Mouse (Mus musculus) ES-Bruce4 (cell line): ENCODE measurements at regions not wholly inside any gene's neighbourhood (a gene's known extent, or its start where the extent isn't known, plus 50 kb on each side); places are given as distances from the start of the nearest gene placed in this dataset.

Source experiments
- H3K27ac ChIP-seq: 2 replicates; pipeline ENCODE4 v1.5.1; 2012; ENCODE audit warnings: low read length, inconsistent platforms; ENCODE audit not compliant: insufficient read depth
- H3K27me3 ChIP-seq: 2 replicates; pipeline ENCODE4 v1.6.1; 2012; ENCODE audit warnings: mild to moderate bottlenecking, low read length, inconsistent platforms; ENCODE audit not compliant: control insufficient read depth, poor library complexity, insufficient read depth, severe bottlenecking
- H3K36me3 ChIP-seq: 2 replicates; pipeline ENCODE4 v1.6.1; 2012; ENCODE audit warnings: inconsistent platforms, mild to moderate bottlenecking, low read length, moderate library complexity; ENCODE audit not compliant: control insufficient read depth, poor library complexity, insufficient read depth, severe bottlenecking
- H3K4me1 ChIP-seq: one replicate; pipeline ENCODE4 v1.8.1; 2011; ENCODE audit warnings: low read length; ENCODE audit not compliant: control insufficient read depth, insufficient read depth
- H3K4me3 ChIP-seq: 2 replicates; pipeline ENCODE4 v1.5.1; 2011; ENCODE audit warnings: low read depth, mild to moderate bottlenecking, low read length
- H3K9ac ChIP-seq: 2 replicates; pipeline ENCODE4 v1.6.1; 2012; ENCODE audit warnings: low read depth, mild to moderate bottlenecking, inconsistent platforms; ENCODE audit not compliant: poor library complexity, severe bottlenecking
- H3K9me3 ChIP-seq: replicated peaks from 2 replicates; pipeline ENCODE4 v1.6.1; 2012; ENCODE audit warnings: mild to moderate bottlenecking, low read length, inconsistent platforms; ENCODE audit not compliant: control insufficient read depth, poor library complexity, insufficient read depth, severe bottlenecking
- CTCF ChIP-seq: IDR thresholded peaks from one replicate; pipeline ENCODE4 v1.8.1; 2011; ENCODE audit warnings: low read depth, low read length
- EP300 ChIP-seq: IDR thresholded peaks from 2 replicates; pipeline ENCODE4 v1.6.1; 2011; ENCODE audit warnings: low read depth, low read length; ENCODE audit not compliant: insufficient read depth
- POLR2A ChIP-seq: IDR thresholded peaks from one replicate; pipeline ENCODE4 v1.8.1; 2011; ENCODE audit warnings: low read length; ENCODE audit not compliant: insufficient read depth

DNA sequence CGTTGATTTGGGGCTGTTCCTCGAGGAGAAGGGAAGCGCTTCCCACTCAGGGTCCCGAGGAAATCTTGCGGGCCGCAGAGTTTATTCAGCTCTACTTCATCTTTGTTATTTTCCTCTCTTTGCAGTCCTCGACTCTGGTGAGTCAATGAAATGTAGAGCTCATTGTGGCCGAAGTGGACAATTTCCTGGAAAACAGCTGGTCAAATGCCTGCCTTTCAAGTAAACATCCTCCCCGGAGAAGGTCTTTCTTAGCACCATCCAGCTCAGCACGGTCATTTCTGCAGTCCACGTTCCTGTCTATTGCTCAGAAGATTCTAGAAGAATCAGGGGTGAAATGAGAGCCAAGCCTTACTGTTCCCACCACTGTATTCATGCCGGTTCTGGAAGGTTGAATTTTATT is 133.0 kb downstream of the Bcas1 start:
- Histone ChIP-seq H3K4me3 (no peak overlapping the region), H3K9ac (no peak overlapping the region), H3K27me3 (no peaks in the 10 kb centered on the region), H3K9me3 (no peaks in the 10 kb centered on the region), H3K27ac (no peak overlapping the region), H3K4me1 (peaks cover 3% of the 10 kb centered on the region), H3K36me3 (no peaks in the 10 kb centered on the region)
- TF ChIP-seq EP300: no peak
- TF ChIP-seq POLR2A: no peak
- no peak for TF ChIP-seq CTCF

DNA sequence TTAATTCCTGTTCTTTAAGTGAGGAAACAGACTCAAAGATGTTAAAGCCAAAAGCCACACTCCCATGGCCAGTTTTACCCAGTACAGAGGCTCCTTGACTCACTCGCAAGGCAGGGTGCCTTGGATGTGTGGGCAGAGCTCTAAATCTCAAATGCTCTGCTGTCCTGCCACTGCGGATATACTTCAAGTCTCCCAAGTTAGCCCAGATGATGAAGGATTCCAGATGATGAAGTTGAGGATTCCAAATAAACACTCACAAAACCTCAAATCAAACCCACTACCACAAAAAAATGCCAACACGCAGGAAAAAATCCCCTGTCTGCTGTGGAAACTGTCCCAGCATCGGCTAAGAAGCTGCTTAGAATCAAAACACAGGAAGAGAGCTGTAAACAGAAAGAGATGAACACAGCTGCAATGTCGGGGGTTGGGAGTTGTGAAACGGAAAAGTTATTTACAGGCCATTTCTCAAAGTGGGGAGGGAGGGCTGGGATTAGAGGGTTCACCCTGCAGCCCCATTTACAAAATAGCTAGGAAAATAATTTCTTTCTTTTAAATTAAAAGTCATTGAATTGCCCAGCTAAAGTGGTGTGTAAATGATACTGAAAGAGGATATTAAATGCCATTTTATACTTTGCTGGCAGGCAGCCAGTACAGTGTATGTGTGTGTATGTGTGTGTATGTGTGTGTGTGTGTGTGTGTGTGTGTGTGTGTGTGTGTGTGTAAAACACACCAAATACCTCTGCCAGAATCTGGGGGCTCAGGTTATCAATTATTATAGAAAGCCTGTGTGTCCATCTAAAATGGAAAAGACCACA is 135.6 kb downstream of the Bcas1 start:
- no peak for TF ChIP-seq CTCF
- H3K4me3 ChIP-seq: no peak overlapping the region
- H3K27ac ChIP-seq: no peak overlapping the region
- no peak overlapping the region for H3K9ac ChIP-seq
- H3K9me3 ChIP-seq: no peaks in the 10 kb centered on the region
- H3K27me3 ChIP-seq: no peaks in the 10 kb centered on the region
- peaks cover 3% of the 10 kb centered on the region for H3K4me1 ChIP-seq
- no peaks in the 10 kb centered on the region for H3K36me3 ChIP-seq

DNA sequence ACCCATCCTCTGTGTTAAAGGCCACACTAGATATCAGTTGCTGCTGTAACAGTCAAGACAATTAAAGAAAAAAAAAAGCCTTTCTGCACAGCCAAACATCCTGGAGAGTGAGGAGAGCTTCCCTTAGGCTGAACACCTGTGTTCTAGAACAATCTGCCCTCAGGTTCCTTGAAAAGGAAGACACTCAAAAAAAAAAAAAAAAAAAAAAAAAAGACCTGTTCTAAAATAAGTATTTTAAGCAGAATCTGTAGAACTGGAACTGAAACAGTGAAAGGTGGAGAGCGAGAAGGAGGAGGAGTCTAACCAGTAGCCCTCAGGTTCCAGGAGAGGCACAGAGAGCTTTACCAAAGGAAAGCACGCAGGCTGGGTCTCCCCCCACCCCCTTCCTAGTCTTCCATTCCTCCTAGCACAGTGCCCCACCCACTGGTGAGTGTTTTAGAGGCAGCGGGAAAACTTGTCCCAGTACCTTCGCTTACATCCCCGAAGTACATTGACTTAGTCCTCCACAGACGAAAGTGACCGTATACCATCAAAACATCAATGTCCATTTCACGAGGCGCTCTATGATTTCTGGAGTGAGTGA is 138.2 kb downstream of the Bcas1 start:
- no peaks in the 10 kb centered on the region for H3K36me3 ChIP-seq
- peak overlapping the region; percentile 64; the same call in 1 of the 2 replicates for H3K27ac ChIP-seq
- no peaks in the 10 kb centered on the region for H3K9me3 ChIP-seq
- H3K4me1 ChIP-seq: peaks cover 3% of the 10 kb centered on the region
- no peaks in the 10 kb centered on the region for H3K27me3 ChIP-seq
- no peak overlapping the region for H3K4me3 ChIP-seq
- TF ChIP-seq POLR2A (no peak), CTCF (no peak), EP300 (no peak)
- H3K9ac ChIP-seq: no peak overlapping the region

DNA sequence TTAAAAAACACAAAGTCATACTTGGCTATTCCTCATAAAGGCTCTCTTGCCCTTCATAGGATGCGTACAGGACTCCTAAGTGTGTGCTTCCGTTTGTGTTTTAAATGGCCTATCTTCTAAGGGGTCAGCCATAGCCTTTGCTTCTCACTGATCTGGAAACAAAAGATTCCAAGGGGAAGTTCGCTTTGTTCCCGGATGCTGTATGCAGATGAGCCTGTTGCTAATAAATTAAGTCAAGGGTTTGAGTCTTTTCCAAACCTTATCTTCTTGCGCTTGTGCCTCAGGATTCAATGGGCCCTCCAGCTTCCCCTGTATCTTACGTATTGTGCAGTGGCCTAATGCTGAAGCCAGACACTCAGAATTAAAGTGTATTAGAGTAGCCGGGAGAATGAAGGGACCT is 138.9 kb downstream of the Bcas1 start:
- TF ChIP-seq POLR2A (no peak), CTCF (no peak), EP300 (no peak)
- Histone ChIP-seq H3K9me3 (no peaks in the 10 kb centered on the region), H3K36me3 (no peaks in the 10 kb centered on the region), H3K9ac (peak overlapping the region; percentile 4; the same call in 1 of the 2 replicates), H3K4me3 (no peak overlapping the region), H3K27me3 (no peaks in the 10 kb centered on the region), H3K27ac (peak overlapping the region; percentile 64), H3K4me1 (peaks cover 3% of the 10 kb centered on the region)

DNA sequence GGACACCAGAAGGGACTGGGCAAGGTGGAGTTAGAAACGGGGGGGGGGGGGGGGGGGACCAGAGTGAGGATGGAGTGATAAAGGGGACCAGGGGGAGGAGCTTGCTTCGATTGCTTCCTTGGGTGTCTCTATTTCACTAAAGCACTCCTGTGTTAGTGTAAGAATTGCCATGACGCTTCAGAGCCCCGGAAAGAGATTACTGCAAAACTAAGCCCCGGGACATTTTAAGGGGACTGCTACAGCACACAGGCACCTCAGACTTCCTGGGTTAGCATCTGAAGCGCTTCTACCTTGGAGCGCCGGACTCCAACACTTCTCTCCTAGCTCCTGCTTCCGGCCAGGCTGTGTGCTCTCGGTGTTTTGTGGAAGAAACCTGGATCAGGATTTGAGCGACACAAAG is 139.4 kb downstream of the Bcas1 start:
- Histone ChIP-seq H3K36me3 (no peaks in the 10 kb centered on the region), H3K4me3 (no peak overlapping the region), H3K27ac (peak overlapping the region; percentile 64), H3K9ac (peak overlapping the region; percentile 4; the same call in 1 of the 2 replicates), H3K4me1 (peaks cover 3% of the 10 kb centered on the region), H3K27me3 (no peaks in the 10 kb centered on the region), H3K9me3 (no peaks in the 10 kb centered on the region)
- TF ChIP-seq CTCF: no peak
- TF ChIP-seq POLR2A: no peak
- TF ChIP-seq EP300: no peak

DNA sequence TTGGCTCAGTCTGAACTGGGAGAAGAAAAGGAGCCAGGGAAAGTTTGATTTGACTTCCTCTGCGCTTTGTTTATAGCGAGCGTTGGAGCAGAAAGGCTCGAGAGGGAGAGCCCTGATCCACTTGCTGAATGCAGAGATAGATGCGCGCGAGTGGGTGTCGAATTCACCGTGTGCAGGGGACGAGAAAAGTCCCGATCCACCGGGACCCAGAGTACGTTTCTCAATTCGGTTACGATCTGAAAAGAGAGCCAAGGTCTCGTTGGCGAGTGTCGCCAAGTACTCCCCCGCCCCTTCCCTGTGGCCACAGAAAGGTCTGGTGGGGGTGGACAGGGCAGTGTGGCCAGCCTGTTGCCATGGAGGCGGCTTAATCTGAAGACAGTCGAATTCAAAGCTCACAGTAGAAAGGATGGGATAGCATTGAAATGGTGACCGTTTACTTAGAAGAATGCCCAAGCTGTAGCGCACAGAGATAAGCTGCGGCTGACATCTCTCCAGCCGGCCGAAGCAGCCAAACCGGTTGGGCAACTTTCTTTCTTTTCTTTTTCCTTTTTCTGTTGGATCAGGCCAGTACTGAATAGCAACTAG is 139.5 kb upstream of the Zfp217 start:
- peak overlapping the region; percentile 65 for H3K27ac ChIP-seq
- no peaks in the 10 kb centered on the region for H3K36me3 ChIP-seq
- H3K4me1 ChIP-seq: peaks cover 3% of the 10 kb centered on the region

More for the DNA sequence above, 139.5 kb upstream of the Zfp217 start:
- TF ChIP-seq CTCF (no peak), EP300 (peak; percentile 80)
- H3K9me3 ChIP-seq: no peaks in the 10 kb centered on the region
- H3K27me3 ChIP-seq: no peaks in the 10 kb centered on the region
- peak overlapping the region; percentile 67 for H3K9ac ChIP-seq
- H3K4me3 ChIP-seq: peak overlapping the region; percentile 69
